Mouse (Mus musculus): ENCODE measurements around the gene Fastkd1.
"Not testable (repeated sequence)": the region's sequence is repeated elsewhere in the genome, so short reads cannot be mapped to it uniquely, and the experiment has no call there.

The Fastkd1 gene

GRCm38 (mm10) chr2:69669853-69670252 lies 43.5 kb downstream of the Fastkd1 start, which contains the start of gene Klhl41:
Gene Klhl41, plus strand, starts transcription at chr2:69670120.
- DNase-seq (ENCODE audit: low spot score in 2 of 2), result no peak

DNA sequence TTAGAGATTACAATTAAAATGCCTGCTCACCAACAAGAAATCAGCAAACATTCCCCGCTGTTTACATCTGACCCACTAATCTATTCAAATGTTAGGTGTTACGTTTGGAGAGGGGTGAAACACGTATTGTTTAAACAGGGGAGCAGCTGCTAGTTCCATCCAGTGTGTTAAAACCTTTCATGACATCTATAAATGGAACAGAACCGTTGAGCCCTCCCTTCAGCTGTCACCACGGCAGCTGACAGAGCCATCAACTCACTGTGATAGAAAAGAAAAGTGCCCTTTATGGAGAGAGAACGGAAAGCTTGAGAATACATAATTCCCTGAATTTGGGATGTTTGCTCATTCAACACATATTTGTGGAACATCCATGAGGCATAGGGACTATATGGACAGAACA lies 44.9 kb downstream of the Fastkd1 start:
- DNase-seq (ENCODE audit: low spot score in 2 of 2), result no peak

GRCm38 (mm10) chr2:69667656-69668055 lies 45.7 kb downstream of the Fastkd1 start:
- DNase-seq (ENCODE audit: low spot score in 2 of 2), result no peak

- DNase-seq (ENCODE audit: low spot score in 2 of 2), result no peak
Measured at GRCm38 (mm10) chr2:69663827-69664476, 49.4 kb downstream of the Fastkd1 start.

GRCm38 (mm10) chr2:69659326-69659725 lies 54.0 kb downstream of the Fastkd1 start:
- no peak for DNase-seq (ENCODE audit: low spot score in 2 of 2)

DNA sequence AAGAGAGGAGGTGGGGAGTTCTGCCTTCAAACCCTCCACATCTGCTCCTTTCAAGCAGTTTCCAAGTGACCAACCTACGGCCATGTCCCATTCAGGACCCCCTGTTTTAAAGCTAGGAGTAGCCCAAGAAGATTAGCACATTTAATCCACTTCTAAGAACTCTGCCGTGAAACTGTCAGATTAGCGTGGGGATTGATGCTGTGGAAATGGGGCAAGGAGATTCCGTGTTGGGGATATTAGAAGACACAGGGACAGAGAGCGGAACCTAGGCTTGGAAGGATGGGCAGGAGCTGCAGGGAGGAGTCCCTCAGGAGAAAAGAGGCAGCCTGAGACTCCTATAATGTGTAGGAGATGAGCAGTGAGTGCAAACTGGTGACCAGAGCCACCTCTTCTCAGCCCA lies 63.6 kb downstream of the Fastkd1 start:
- DNase-seq (ENCODE audit: low spot score in 2 of 2), result no peak

- DNase-seq (ENCODE audit: low spot score in 2 of 2), result peak; percentile 92 to 97
Measured at GRCm38 (mm10) chr2:69646726-69647490, 66.4 kb downstream of the Fastkd1 start, which contains the start of gene Bbs5. Gene Bbs5, plus strand, starts transcription at chr2:69647171.

DNA sequence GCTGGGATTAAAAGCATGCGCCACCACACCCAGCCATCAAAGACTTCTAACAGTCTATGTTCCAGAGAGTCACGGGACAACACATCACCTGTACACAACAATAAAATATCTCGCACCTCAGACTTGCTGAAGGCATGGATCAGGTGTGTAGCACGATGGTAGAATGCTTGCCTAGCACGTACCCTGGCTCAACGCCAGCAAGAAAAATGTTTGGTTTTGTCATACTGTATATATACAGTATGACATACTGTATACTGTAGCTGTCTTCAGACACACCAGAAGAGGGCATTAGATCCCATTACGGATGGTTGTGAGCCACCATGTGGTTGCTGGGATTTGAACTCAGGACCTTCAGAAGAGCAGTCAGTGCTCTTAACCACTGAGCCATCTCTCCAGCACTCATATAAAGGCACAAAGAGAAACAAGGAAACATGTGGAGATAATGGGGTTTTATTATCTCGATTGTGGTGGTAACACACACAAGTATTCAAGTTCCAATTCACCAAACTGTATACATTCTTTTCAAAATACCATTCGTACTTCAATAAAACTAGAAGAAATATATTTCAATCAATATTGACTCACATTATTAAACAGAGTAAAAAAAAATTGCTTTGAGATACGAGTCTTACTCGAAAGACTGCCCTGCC lies 68.2 kb downstream of the Fastkd1 start:
- DNase-seq (ENCODE audit: low spot score in 2 of 2), result no peak

GRCm38 (mm10) chr2:69640100-69640499 lies 73.2 kb downstream of the Fastkd1 start:
- no peak for DNase-seq (ENCODE audit: low spot score in 2 of 2)

DNA sequence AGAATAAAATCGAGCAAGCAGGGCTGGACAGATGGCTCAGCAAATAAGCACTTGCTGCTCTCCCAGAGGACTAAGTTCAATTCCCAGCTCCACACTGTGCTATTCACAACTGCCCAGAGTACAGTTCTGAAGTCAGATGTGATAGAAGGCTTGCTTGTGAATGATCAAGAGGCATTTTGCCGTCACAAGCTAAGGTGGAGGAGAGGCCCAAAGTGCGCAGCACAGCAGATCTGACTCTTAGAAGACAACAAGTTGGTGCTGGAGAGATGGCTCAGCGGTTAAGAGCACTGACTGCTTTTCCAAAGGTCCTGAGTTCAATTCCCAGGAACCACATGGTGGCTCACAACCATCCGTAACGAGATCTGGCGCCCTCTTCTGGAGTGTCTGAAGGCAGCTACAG lies 75.3 kb downstream of the Fastkd1 start:
- DNase-seq (ENCODE audit: low spot score in 2 of 2), result not testable (repeated sequence)
